Mouse (Mus musculus) frontal cortex, adult (tissue): ENCODE measurements around the gene Shc2.

Experiments used
- ATAC-seq: cut with Nextera tagmentation; 2 replicates; pipeline ENCODE4 v1.9.2; 2017; ENCODE audit warnings: mild to moderate bottlenecking, moderate library complexity, mixed read lengths; ENCODE audit not compliant: low TSS enrichment

The Shc2 gene

DNA sequence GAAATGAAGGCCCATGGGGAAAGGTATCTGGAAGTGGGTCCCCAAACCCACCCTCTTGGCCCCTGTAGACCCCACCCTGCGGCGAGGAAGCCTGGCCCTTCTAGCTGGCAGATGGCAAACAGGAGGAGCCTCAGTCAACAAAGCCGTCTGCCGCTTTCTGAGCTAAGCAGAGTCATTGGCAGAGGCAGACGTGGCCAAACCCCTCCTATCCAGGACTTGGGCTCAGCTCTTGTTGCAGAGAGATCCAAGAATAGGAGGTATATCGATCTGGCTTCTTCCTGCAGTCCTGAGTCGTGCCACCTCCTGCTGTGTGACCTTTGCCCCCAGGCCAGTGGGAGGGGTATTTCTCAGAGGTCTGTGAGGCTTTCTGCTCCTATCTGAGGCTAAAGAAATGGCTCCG is 21.9 kb downstream of the Shc2 start:
- ATAC-seq = peak; percentile 18; the same call in 1 of the 2 replicates

DNA sequence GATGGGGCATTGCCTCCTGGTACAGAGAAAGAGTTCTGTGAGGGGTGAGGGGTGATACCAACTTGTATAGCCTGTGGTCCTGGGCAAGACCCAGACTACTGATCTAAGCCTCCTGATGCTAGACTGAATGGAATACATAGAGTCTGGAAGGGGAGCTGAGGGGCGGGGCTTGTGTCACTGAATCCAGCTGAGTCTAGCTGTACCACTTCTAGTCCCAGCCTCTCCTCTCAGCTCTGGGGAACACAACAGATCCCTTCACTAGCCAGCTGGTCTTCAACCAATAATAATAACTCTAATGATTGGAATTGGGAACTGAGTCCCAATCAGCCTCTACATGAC is 23.4 kb downstream of the Shc2 start:
- no peak; the same call in 1 of the 2 replicates for ATAC-seq

DNA sequence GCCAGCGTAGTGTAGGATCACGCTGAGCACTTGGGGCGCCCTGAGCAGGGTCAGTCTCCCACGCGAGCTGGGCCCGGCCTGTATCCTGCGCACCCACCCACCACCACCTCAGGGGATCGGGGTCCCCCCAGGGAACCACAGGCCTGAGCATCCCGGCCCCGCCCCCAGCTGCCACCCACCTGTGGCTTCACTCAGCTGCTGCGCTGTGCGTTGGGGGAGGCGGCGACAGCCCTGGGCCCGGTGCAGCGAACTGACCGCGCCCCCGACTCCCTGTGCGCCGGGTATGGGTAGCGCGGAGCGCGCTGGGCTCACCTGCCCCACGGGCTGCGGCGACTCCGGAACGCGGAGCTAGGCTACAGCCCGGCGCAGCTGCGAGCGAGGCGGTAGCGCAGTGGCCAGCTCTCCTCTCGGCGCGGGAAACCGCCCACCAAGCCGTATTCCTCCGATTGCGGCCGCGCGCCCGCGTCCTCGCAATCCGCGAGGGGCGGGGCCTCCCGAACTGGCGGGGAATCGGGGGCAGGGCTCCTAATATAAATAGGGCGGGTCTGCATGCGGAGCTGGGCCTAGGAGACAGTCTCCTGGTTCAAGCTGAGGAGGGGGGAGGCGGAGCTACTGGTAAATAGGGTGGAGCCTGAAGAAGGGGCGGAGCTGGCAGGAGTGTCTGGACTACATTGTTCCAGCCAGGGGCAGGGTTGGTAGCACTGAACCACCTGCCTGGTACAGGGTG is 24.0 kb downstream of the Shc2 start, which contains the start of gene C2cd4c:
C2cd4c (minus strand) TSS at position 448 of the 727 bp plus-strand sequence.
- peak; percentile 65 for ATAC-seq

DNA sequence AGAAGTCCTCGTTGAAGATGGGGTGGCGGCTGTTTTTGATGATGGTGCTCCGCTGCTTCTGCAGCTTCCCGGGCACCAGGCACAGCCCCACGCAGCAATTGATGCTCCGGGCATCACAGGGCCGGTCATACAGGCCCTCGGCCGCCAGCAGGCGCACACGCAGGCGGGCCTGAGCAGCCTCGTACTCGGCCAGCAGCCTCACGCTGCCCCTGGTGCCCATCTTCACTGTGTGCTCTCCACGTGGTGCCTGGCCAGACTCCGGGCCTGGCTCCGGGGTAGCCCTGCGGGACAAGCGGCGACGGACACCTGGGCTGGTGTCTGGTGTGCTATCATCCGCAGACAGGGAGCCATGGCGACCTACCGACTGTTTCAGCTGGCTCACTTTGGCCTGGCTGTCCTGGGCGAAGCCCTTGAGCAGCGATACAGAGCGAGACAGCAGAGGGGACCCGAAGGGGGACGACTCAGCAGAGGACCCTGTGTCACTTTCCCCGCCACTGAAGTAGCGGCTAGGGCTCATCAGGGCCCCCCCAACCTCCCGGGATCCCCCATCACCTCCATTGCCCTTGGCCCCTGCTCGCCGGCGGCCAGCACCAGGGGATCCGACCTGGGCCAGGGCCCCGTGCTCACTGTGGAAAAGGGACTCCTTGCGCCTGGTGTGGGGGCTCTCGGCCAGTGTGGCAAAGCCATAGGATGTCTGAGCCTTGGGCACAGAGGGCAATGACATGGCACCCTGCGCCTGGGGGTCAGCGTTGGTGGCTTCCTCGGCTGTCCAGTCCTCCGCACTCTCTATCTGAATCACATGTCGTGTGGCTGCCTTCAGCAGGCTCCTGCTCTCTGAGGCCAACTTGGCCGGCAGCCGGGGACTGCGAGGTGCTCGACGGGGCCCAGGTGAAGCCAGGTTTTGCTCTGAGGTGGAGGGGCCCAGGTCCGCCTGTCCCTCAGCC is 25.3 kb downstream of the Shc2 start:
- no peak for ATAC-seq

DNA sequence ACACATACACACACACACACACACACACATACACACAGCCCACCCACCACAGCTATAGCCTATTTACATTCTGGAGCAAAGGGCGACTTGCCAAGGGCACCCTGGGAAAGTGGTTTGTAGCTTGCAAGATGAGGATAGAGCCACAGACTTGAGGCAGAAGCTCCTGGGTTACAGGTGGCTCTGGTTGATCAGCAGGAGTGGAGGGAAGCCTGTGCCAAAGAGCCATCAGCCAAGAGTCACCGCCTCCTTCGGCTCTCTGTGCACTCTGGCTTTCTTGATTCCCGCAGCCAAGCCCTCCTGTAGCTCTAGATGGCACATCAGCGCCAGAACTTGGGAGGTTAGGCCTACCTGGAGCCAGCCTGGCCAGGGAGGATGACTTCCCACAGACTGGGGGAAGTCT is 26.4 kb downstream of the Shc2 start:
- ATAC-seq = no peak

DNA sequence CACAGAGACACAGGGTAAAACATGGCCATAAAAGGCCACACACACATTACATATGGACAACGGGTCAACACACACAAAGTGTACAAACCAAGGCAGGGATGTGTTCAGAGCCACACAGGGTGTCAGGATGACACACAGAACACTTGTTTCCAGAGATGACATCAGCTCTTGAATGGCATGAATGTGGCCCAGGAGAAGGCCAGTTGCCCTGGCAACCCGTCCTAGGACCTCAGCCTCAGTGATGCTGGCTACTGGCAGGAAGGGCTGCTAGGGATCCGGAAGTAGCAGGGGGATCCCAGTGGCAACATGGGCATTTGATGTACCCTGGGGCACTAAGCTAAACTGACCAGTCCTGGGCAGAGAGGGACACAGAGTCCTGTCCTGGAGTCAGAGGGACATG is 28.4 kb downstream of the Shc2 start:
- no peak for ATAC-seq

DNA sequence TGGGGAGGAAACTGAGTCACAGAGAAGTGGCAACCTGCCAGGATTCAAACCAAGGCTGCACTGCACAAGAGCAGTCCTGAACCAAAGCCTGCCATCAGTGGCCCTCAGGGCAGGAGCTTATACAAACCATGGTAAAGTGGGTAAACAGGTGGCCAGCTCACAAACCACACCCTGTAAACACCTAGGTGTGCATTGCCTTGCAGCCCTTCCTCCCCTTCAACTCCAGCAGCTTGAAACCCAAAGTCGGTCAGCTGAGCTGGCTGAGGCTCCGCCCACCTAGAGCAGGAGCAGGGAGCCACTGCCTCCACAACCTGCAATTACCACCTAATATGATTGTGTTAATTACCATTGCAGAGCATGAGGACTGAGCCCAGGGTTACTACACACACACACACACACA is 29.8 kb downstream of the Shc2 start:
- no peak for ATAC-seq

DNA sequence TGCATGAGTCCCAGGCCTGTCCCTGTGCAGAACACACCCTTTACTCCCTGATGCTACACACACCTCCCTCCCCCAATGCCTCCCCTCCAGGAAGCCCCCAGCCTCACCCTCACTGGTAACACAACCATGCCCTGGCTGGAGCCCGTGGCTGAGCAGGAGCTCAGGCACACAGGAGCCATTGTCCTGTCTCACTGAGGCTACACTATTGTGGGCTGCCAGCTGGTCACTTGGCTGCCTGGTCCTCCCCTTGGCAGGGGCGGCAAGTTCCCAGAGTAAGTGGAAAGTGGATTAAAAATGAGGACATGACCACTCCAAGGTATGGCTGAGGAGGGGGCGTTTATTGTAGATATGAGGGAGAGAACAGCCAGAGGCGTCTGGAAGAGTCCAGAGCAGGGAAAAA is 31.2 kb downstream of the Shc2 start:
- ATAC-seq = 0 out of 2 replicates have a peak, but pooled peaks have one; percentile 22

DNA sequence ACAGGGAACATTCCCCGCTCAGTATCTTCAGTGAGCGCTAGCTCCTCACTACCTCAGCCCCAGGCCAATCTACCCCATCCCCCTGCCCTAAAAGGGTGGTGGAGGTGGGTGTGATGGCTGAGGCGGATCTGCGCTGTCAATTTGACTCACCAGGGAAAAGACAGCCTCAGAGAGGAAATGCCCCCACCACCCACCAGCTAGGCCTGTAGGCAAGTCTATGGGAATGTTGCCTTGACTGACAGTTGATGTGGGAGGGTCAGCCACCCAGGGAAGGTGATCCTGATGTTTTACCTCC is 39.8 kb downstream of the Shc2 start:
- no peak; the same call in 1 of the 2 replicates for ATAC-seq

DNA sequence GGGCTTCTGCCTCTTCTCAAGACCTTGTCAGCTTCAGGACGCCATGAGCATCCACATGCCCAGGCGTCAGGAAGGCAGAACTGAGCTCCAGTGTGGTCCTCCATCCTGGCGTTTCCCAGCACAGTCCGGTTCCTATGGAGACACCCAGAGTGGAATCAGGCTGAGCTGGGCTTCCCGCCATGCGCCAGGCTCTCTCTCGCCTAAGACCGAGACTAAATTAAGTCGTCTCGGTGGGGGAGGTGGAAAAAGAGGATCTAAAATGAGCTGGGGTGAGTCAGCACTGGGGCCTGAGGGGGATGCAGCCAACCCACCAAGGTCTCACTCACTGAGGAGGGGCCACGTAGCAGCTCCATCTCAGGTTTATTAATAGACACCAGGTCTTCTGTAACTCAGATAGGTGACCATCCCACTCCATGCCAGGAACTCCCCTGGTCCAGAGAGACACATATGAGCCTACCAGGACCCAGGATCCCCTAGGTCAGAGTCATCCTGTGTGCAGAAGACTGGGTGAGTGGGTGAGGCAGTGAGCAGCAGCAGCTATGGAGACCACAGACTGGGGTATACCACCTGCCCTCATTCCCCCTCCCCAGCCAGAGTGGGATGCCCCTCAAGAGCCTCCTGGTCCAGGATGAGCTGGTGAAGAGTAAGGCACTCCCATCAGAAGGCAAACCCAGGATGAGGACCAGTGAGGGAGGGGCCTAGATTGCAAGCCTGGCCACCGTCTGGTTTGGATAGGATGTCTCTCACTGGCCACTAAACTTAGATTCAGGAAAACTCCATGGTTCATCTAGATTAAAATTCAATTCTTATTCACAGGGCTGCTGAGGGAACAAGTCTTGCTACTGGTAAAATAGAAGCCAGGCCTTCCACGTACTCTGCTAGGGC is 40.4 kb downstream of the Shc2 start:
- ATAC-seq = peak; percentile 85

DNA sequence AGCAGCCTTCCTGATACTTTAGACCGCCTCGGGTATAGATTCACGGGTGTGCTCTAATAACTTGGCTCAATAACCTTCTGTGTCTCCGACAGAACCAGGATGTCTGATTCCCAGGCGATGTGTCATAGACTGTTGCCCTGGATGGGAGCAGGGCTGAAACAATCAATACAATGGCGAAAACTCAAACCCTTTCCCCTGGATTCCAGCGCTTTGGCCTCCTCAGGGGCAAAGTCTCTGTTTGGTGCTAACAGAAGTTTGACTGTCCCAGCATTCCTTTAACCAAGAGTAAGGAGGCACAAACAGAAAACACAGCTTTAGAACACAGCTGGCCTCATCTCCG is 42.2 kb downstream of the Shc2 start:
- peak; percentile 7; the same call in 1 of the 2 replicates for ATAC-seq

DNA sequence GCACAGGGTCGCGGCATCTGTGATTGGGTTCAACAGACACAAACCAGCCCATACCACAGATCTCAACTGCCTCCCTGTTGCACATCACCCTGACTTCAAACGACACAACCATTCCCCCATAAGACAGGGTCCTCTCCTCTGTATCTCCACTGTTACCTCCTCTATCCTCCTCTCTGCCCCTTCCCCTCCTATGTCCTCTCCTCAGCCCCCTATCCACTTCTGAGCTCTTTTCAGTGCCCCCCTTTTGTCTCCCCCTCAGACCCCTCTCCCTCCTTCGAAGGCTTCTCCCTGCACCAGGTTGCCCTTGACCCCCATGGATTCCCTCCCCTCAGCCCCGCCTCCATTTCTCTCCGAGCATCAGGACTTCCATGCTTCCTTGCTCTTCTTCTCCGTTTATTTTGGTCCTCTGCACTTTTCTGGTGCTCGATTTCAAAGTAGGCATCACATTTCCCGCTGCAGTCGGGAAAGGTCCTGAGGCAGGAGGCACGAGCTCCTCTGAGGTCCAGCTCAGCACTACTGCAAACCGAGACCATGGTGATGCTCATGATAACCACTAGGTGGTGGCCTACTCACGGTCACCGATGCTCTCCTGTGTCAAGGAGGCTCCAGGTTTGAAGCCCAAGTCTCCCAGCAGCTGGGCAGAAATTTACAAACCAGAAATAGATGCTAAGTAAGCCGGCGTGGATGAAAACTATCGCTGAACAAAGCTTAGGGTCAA is 42.7 kb downstream of the Shc2 start:
- peak; percentile 71 for ATAC-seq

DNA sequence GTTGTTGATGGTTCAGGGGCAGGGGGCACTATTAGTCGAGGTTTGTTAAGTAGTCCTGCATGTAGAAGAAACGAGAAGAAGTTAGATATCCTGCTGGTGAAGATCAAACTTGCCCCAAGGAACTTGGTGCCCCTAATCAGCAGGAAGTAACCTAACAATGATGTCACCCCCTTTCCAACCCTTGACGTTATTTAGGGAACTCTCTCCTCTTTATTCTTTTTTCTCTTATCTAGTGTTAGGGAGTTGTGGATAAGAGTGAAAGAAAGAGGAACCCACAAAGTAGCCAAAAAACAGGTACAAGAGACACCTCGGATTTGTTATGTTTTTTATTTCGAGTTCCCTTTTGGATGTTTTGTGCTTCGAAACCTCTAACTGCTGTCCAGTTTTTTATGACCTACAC is 43.6 kb downstream of the Shc2 start:
- ATAC-seq = no peak

DNA sequence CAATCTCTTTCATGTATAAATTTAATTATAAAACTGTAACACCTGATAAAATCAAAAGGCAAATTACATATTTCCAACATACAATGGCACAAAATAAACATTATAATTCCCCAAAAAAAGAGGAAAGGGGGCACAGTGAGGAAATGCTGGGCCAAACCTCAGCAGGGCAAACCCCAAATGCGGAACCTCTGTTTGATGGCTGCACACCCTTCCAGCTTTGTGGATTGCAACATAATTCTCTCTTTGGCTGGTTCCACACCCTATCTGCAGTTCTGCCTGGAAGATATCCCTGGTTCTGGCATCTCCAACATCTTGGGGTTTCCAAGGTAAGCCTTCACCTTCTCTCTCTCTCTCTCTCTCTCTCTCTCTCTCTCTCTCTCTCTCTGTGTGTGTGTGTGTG is 47.0 kb downstream of the Shc2 start:
- ATAC-seq = no peak

DNA sequence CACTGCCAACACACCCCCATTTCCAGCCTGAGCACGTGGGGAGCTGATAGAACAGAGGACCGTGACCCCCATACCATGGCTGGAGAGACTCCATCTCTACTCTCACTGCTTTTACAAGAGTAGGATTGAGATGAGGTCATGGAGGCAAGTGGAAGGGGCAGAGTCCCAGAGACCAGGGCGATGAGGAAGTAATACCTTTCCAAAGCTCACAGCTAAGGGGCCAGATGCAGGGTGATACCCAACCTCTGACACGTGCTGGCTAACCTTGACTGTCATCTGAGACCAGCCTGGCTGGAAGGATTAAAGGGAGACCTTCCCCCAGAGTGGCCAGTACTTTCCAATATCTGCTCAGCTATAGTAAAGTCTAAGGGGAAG is 50.0 kb downstream of the Shc2 start:
- ATAC-seq = no peak

DNA sequence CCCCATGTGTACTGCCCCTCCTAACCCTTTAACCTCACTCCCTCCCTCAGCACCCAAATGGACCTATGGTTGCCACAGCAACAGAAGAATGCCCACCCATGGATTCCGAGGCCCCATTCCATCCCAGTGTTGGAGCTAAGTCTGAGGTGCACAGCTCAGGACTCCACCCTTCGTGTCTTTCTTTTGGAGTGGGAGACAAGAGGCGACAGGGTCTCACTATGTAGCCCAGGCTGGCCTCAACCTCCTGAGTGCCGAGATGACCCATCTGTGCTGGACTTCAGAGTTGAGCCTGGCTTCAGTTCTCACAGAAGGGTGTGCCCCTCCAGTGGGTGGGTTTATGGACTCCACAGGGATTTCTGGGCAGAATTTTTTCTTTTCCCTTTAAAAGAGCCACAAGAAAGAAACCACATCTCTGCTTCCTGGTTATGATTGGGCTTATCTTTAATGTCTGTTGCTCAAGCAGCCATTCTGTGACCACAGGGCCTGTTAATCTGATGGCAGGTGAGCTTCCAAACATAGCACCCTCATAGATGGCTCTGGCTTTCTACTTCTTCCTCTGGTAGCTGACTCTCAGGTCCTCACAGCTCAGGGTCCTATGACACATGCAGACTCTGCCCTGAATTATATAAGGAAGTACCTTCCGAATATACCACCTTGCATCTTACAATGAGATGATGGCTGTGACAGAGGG is 50.5 kb downstream of the Shc2 start, which contains the start of gene Theg:
Theg (minus strand) TSS at position 271 of the 691 bp plus-strand sequence.
- no peak for ATAC-seq

DNA sequence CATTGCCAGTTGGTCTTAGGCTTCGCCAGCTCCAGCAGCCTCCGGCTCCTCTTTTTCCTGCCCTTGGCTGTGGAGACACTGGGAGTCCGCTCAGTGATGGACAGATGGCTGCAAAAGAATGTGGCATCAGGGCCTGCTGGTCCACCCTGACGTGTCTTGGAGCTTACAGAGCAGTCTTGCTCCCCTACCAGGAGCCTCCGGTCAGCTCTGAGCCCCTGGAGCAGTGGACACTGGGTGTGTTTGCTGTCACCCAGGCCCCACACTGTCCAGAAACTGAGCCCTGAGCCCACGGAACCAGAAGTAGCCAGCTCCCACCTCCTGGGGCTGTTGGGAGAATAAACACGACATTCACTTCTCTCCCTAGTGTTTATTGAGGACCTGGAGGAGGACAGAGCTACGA is 51.5 kb downstream of the Shc2 start:
- ATAC-seq = no peak

DNA sequence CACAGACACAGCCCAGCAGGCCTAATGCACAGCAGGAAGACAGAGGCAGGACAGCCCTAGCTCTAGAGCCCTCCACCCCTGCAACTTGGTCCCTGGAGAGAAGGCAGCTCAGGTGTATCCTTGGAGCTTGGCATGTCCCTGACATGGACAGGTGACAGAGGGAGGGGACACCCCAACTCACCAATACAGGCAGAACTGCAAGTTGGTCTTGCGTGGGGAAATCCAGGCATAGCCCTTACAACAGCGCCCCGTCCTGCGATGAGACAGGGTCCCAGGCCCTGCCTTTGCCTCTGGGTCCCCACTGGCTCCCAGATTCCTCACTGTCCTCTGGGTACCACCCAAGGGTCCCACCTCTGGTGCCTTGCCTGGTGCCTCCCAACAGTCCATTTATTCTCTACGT is 52.0 kb downstream of the Shc2 start:
- no peak for ATAC-seq

DNA sequence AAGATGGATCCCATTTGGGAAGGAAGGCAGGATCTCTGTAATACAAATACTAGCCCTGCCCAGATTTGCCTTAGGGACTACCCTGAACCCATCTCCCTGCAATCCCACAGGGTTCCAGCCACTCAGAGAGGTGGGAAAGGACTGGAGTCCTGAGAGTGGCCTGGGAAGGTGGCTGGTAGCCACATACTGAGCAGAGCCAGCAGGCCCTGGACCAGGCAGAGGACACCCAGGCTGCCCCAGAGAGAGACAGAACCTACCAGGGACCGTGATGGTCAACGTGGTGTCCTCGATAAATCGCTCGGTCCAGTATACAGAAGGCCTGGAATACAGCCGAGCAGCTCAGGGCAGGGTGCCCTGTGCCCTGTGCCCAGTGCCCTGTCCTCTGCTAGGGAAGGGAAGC is 52.6 kb downstream of the Shc2 start:
- ATAC-seq = no peak

DNA sequence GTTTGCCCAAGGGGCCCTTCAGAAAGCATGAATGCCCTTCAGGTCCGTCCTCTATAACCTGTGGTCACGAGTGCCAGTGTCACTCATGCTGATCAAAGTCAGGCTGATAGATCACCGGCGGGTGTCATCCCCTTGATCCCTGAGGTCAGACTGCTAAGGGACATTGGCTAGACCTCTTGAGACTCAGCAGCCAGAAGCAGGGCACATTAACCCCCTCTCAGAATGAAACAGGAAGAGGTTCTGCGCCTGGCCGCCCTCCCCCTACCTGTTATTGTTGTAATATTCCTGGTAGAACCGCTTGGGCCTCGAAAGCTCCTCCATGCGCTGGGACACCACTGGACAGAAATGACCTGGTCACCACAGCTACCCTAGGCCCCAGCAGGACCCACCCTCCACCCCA is 53.3 kb downstream of the Shc2 start:
- ATAC-seq = no peak

DNA sequence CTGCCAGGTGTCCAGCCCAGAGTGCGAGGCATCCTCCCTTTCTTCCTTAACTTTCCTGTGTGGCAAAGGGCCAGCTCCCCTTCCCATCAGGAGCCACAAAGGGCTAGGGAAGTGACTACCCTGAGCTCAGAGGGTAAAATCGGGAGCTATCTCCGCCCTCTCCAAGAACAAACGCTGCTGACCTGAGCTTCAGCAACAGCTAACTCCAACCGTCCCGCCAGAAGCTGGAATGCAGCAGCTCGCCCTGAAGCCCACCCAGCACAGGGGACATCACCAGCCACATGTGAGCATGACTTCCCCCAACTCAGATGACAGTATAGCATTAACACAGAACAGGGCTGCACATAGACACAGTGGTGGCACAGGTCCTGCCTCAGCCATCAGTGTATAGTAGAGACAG is 53.7 kb downstream of the Shc2 start:
- no peak for ATAC-seq
